Mouse (Mus musculus): Measurements from ENCODE around the gene Clip2. TPM values are rescaled to one million over a fixed set of nuclear protein-coding genes. Genes with fewer than 3 reads are reported as not detected.

The Clip2 gene
- polyA plus RNA-seq, 1 experiment from 2014 or later, result 1.3 TPM

Small RNA genes within 50 kb of the gene (microRNA-seq; reads per million reads assigned to microRNA genes)
- gene Gm26340 (ENCODE audit: borderline number of aligned reads) (not detected), gene Mir7228 (ENCODE audit: borderline number of aligned reads) (not detected)

Other genes starting within 250 kb of the Clip2 start
- gene Gtf2i, start 237.7 kb downstream of the Clip2 start, polyA plus RNA-seq (2015; fragmentation: Nextera tagmentation; extraction: Ambion mirVana), result 124 and 130 TPM in 2 replicates
- gene Gtf2ird1, start 95.7 kb downstream of the Clip2 start, polyA plus RNA-seq (2015; fragmentation: Nextera tagmentation; extraction: Ambion mirVana), result 54.7 and 67.4 TPM in 2 replicates
- 0.08 and 0.09 TPM in 2 replicates for gene Syna, start 7.7 kb upstream of the Clip2 start, polyA plus RNA-seq (2015; fragmentation: Nextera tagmentation; extraction: Ambion mirVana)
- 262 and 278 TPM in 2 replicates for gene Rfc2, start 28.9 kb upstream of the Clip2 start, polyA plus RNA-seq (2015; fragmentation: Nextera tagmentation; extraction: Ambion mirVana)
- 6.7 and 6.9 TPM in 2 replicates for gene Lat2, start 62.6 kb upstream of the Clip2 start, polyA plus RNA-seq (2015; fragmentation: Nextera tagmentation; extraction: Ambion mirVana)
- 385 and 414 TPM in 2 replicates for gene Eif4h, start 87.1 kb upstream of the Clip2 start, polyA plus RNA-seq (2015; fragmentation: Nextera tagmentation; extraction: Ambion mirVana)
- gene Limk1, start 136.2 kb upstream of the Clip2 start, polyA plus RNA-seq (2015; fragmentation: Nextera tagmentation; extraction: Ambion mirVana), result 2.8 and 3.8 TPM in 2 replicates
- 12.4 and 96.1 TPM in 2 replicates for gene Eln, start 194.9 kb upstream of the Clip2 start, polyA plus RNA-seq (2015; fragmentation: Nextera tagmentation; extraction: Ambion mirVana)

All from thymus, postnatal 0 days (tissue).